Mouse (Mus musculus): ENCODE measurements at regions not wholly inside any gene's neighbourhood (a gene's known extent, or its start where the extent isn't known, plus 50 kb on each side); places are given as distances from the start of the nearest gene placed in this dataset.

DNA sequence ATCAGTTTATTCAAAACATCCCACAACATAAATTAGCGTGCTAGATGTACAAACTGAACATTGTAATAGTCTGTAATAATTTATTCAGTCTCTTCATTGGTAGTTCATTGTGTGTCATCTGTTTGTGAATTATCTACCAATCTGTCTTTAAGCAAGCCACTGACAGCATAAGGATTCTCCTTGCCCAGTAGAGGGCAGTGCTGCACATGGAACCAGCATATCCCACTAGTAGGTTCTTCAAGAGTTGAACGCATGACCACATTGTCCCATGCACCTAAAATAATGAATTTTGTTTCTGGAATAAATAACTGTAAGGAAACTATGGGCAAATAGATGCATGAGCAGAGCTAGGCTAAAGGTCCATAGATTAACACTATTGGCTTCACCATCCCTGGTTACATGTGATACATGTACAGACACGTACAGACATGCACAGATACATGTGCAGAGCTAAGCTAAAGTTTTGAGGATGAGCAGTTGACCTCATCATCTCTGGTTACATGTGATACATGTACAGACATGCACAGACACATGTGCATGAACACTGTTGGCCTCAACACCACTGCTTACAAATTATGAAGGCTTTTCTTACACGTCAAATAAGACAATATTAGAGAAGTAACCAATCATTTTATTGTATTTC, 143.0 kb upstream of the Ctnnd2 start:
- peak; percentile 24 to 87 for DNase-seq (ENCODE audit: extremely low spot score in 1 of 2, low spot score in 1 of 2)

DNA sequence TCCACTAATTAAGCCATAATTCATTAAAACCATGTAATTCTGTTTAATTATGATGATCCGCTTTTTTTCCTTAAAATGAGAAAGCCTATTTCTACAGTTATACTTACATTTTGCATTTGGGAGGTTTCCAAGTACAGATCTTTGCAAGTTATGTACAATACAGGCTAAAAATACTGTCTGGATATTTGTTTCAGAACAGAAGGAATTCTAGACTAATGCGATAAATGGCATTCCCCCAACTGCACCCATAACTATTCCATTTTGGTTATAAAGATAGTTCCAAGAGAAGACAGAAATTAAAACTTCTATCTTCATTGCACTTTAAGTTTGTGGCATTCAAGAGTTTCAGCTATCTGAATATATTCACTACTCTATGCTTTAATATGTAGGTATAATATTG, 137.0 kb upstream of the Ctnnd2 start:
- DNase-seq (ENCODE audit: extremely low spot score in 1 of 2, low spot score in 1 of 2), result peak in 1 of 2 experiments; percentile 59

DNA sequence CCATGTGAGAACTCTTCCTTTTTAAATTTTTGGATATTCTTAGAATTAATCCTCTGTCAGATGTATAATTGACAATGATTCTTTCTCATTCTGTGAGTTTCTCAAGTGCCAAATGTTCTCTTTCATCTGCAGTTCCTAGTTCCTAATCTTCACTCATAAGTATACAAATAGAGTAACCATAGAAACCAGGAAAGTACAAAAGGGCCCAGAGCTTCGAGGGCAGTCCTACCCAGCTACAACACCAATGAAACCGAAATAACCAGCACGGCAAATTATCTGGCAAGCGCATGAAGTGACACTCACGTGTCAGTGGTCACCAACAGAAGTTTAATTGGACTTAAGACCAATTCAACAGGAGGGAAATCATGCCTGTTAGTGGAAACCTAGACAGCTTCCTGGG, 121.5 kb upstream of the Ctnnd2 start:
- DNase-seq (ENCODE audit: extremely low spot score in 1 of 2, low spot score in 1 of 2), result no peak

DNA sequence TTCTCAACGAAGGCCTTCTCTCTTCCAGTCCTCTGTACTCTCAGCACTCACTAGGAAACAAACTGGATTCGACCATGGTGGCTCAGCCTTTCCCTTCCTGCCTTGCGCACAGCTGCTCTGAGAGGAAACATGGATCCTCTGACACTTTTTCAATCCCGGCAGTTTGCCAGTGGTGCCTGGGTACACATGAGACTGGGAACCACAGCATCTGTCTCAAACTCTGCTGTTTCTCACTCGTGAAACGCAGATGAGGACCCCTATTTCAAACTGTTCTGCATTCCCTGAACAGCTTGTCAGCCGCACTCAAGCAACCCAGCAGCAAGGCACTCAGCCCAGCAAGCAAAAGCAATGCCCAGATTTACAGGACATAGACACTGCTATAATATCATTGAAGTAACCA, 112.6 kb upstream of the Ctnnd2 start:
- DNase-seq (ENCODE audit: extremely low spot score in 1 of 2, low spot score in 1 of 2), result no peak

DNA sequence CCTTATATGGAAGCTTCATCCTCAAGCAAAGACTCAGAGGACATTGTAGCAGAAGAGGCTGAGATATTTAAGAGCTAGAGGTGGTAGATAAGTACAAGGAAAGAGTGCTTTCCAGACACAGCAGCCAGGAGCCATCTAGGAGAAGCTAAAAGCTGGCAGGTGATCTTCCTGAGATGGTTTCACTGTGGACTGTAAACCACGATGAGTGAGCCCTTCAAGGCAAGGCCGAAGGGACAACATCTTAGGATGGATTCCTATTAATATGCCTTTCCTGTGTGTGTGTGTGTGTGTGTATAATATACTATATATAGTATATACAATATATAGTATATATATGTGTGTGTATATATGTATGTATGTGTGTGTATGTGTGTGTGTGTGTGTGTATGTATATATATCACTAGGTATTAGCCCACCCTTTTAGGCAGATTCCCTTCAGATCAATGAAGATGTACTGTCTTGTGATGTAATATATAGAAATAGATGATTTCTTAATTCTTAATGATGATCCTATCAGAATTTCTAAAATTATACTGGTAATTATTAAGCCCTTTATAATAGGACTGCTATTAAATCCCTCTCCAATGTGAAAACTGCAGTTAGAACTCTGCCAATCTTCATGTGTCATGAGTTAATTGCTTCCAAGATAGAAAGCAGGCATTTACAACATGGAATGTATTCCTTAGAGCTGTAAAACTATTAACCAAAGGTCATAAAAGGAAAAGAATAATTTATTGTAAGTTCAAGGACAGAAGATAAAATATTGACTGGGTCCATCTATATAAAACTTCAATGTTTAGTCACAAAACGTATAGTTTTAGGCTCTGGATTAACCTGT, 111.7 kb upstream of the Ctnnd2 start:
- DNase-seq (ENCODE audit: extremely low spot score in 1 of 2, low spot score in 1 of 2), result no peak

DNA sequence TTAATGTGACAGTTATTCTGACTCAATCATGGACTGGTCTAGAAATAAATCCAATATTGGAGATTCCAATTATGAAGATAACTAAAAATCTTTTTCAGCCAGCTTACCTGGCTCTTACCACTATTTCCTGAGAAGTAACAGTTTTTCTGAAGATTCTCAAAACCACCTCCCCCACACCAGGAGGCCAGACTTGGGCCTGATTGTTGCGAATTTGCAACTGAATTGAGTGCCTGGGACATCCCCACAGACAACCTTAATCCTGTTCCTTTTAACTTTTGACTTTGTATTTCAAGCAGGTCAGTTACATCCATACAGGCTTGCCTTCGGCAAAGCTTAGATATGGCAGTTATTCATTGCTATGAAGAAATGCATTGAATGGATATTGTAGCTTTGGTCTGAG, 100.7 kb upstream of the Ctnnd2 start:
- no peak for DNase-seq (ENCODE audit: extremely low spot score in 1 of 2, low spot score in 1 of 2)

DNA sequence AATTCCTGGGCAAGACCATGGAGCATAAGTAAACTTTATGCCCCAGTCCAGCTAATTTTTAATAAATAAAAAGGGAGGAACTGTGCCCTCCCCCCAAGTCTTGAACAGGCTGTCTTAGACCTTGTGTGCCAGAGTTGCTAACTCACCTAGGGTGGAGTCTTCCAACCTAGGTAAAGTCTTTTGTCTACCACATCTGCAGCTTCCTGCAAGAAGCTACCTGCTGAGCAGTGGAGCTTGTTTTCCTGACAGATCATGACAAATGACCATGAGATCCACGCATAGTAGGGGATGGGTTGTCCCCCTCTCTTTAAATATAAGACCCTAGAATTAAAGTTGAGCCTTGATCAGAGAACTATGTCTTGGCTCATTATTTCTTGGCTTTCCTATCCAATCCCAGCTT, 100.1 kb upstream of the Ctnnd2 start:
- DNase-seq (ENCODE audit: extremely low spot score in 1 of 2, low spot score in 1 of 2), result no peak

DNA sequence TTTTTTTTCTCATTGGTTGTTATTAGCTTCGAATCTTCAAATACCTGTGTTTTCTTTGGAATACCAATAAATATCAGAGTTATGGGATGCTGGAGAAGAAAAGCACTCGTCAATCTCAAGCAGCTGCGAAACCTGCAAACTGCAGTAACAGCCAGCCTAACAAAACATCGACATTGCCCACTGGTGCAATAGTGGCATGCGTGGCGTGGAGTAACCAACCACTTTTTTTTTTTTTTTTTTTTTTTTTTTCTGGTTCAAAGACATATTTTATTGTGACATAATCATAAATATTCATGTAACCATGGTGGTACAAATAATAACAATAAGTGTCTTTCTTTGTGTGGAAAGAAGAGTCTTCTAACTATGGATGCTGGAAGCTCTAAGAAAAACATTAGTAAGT, 85.3 kb upstream of the Ctnnd2 start:
- no peak for DNase-seq (ENCODE audit: extremely low spot score in 1 of 2, low spot score in 1 of 2)

DNA sequence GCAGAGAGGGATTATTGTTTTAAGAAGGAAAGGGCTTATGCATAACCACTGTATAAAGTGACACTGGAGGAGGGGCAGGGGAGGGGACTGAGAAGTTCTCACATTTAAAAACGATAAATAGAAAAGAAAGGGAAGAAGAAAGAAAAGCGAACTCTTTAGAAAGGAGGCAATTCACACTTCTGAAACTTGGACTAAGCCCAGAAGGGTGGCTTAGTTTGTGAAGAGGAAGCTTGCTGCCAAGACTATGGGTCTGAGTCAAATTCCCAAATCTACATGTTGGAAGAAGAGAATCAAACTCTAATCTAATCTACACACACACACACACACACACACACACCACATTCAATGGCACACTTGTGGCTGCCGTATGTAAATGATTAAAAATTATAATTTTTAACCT, 50.3 kb upstream of the Ctnnd2 start:
- DNase-seq (ENCODE audit: extremely low spot score in 1 of 2, low spot score in 1 of 2), result peak in 1 of 2 experiments; percentile 45

Measured in frontal cortex, adult 2 months (tissue).